ENCODE assay signal across 10 mouse cellular contexts in the genomic region with DNA sequence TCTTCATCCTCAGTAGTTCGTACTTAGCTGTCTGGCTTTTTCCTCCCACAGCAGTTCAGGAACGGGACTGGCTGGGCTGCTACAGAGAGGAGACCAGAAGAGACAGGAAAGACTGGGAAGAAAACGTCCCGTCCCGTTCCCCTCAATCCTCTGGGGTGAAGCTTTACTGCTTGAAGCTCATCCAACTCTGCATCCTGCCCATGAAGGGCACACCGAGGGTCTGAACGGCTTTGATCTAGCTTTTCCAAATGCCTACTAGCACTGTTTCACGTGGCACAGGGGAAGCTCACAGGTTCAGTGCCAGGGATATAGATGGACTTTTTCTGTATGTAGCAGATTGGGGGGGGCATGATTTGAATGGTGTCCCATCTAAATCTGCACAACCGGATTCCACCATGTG. TPM values are rescaled to one million over a fixed set of nuclear protein-coding genes. Genes with fewer than 3 reads are reported as not detected.
DNase-seq lines count a peak whose midpoint lies in the region; ATAC-seq and TF ChIP-seq lines count a peak whose summit lies in the region.
"Had no signal": no experiment of that assay in that cellular context is flagged by ENCODE, and none has a peak within 500 bp of the region (broad histone marks: within the 10 kb centered on the region; RNA-seq: fewer than 3 reads in every experiment).

No protein-coding gene starts in this region.

- H3K36me3 ChIP-seq in heart, embryonic 13.5 days: no peaks in the 10 kb centered on the region
- no peaks in the 10 kb centered on the region for H3K36me3 ChIP-seq in ES-Bruce4 (ENCODE audit: control insufficient read depth, insufficient read depth, low read length, poor library complexity, severe bottlenecking)
- no peaks in the 10 kb centered on the region for H3K36me3 ChIP-seq in forebrain, embryonic 16.5 days (ENCODE audit: control insufficient read depth, insufficient read depth)
- no peaks in the 10 kb centered on the region for H3K36me3 ChIP-seq in liver, embryonic 12.5 days

- no peak for DNase-seq in heart, postnatal 14 days
- DNase-seq in Muller cell, postnatal 12 days (ENCODE audit: inconsistent ontology term): no peak
- DNase-seq in cerebellum, adult 18-20 months: no peak
- DNase-seq in cerebellum, adult 9-11 months: no peak
- DNase-seq: cerebellum, postnatal 36 days; kidney, adult 9 months had no signal

- peaks cover 3% of the 10 kb centered on the region for H3K4me1 ChIP-seq in heart, embryonic 13.5 days
- no peaks in the 10 kb centered on the region for H3K4me1 ChIP-seq in ES-Bruce4 (ENCODE audit: control insufficient read depth, insufficient read depth, low read length)
- peaks cover 9% of the 10 kb centered on the region for H3K4me1 ChIP-seq in forebrain, embryonic 16.5 days (replicated peaks; ENCODE audit: control insufficient read depth, insufficient read depth, low read length)
- 0 out of 2 replicates have a peak, but pooled peaks cover 4% of the 10 kb centered on the region for H3K4me1 ChIP-seq in liver, embryonic 12.5 days

- peaks cover 25% of the 10 kb centered on the region for H3K27me3 ChIP-seq in heart, embryonic 13.5 days (replicated peaks)
- H3K27me3 ChIP-seq in ES-Bruce4 (ENCODE audit: control insufficient read depth, insufficient read depth, low read length, poor library complexity, severe bottlenecking): no peaks in the 10 kb centered on the region
- H3K27me3 ChIP-seq in forebrain, embryonic 16.5 days (replicated peaks; ENCODE audit: control insufficient read depth, insufficient read depth, low read length): 0 out of 2 replicates have a peak, but pooled peaks cover 4% of the 10 kb centered on the region
- peaks cover 25% of the 10 kb centered on the region for H3K27me3 ChIP-seq in liver, embryonic 12.5 days (replicated peaks)

- TF ChIP-seq CTCF in ES-Bruce4 (IDR thresholded peaks at IDR 0.05; ENCODE audit: low read depth, low read length): no peak

- TF ChIP-seq POLR2A in ES-Bruce4 (IDR thresholded peaks at IDR 0.05; ENCODE audit: insufficient read depth, low read length): no peak

- peak overlapping the region; percentile 93 for H3K4me2 ChIP-seq in heart, embryonic 13.5 days
- H3K4me2 ChIP-seq in forebrain, embryonic 16.5 days (ENCODE audit: low read length): peak overlapping the region; percentile 95
- H3K4me2 ChIP-seq in liver, embryonic 12.5 days: peak overlapping the region; percentile 60

- H3K9ac ChIP-seq in heart, embryonic 13.5 days: peak overlapping the region; percentile 78
- peak overlapping the region; percentile 22; the same call in 1 of the 2 replicates for H3K9ac ChIP-seq in ES-Bruce4 (ENCODE audit: low read depth, poor library complexity, severe bottlenecking)
- peak overlapping the region; percentile 68; the same call in 1 of the 2 replicates for H3K9ac ChIP-seq in forebrain, embryonic 16.5 days (replicated peaks; ENCODE audit: low read depth, low read length)
- no peak overlapping the region for H3K9ac ChIP-seq in liver, embryonic 12.5 days

- H3K27ac ChIP-seq in heart, embryonic 13.5 days (replicated peaks): no peak overlapping the region
- H3K27ac ChIP-seq in ES-Bruce4 (ENCODE audit: insufficient read depth, low read length): no peak overlapping the region
- H3K27ac ChIP-seq in forebrain, embryonic 16.5 days (ENCODE audit: low read length): no peak overlapping the region
- no peak overlapping the region for H3K27ac ChIP-seq in liver, embryonic 12.5 days

- no peak for ATAC-seq in heart, embryonic 13.5 days (ENCODE audit: extremely low read depth, insufficient number of reproducible peaks, low FRiP score, low TSS enrichment)
- ATAC-seq in forebrain, embryonic 16.5 days: no peak
- ATAC-seq in liver, embryonic 12.5 days: no peak

- TF ChIP-seq EP300 in ES-Bruce4 (IDR thresholded peaks at IDR 0.05; ENCODE audit: insufficient read depth, low read depth, low read length): no peak

- H3K9me3 ChIP-seq in heart, embryonic 13.5 days: no peaks in the 10 kb centered on the region
- no peaks in the 10 kb centered on the region for H3K9me3 ChIP-seq in ES-Bruce4 (replicated peaks; ENCODE audit: control insufficient read depth, insufficient read depth, low read length, poor library complexity, severe bottlenecking)
- no peaks in the 10 kb centered on the region for H3K9me3 ChIP-seq in forebrain, embryonic 16.5 days (ENCODE audit: control insufficient read depth, low read length)
- H3K9me3 ChIP-seq in liver, embryonic 12.5 days (replicated peaks): no peaks in the 10 kb centered on the region

- intact Hi-C loops in heart, postnatal 14 days (cut with DNase I): loop anchor here (1.0 to 10.0 kb wide), 4 partner anchors 232 to 689 kb away; no protein-coding TSS in a partner anchor

- peak overlapping the region; percentile 51 for H3K4me3 ChIP-seq in heart, embryonic 13.5 days
- H3K4me3 ChIP-seq in ES-Bruce4 (ENCODE audit: low read depth, low read length): no peak overlapping the region
- peak overlapping the region; percentile 49 for H3K4me3 ChIP-seq in forebrain, embryonic 16.5 days (replicated peaks; ENCODE audit: low read length)
- H3K4me3 ChIP-seq in liver, embryonic 12.5 days: peak overlapping the region; percentile 28; the same call in 1 of the 2 replicates

- 33% methylated on average over 9 of the region's 9 CpGs for WGBS in heart, embryonic 13.5 days
- WGBS in forebrain, embryonic 16.5 days: 25% methylated on average over 9 of the region's 9 CpGs
- 33% methylated on average over 9 of the region's 9 CpGs for WGBS in liver, embryonic 12.5 days (ENCODE audit: insufficient replicate concordance)

RNA-seq across cellular contexts. Expression of gene Hps1, which starts 16.0 kb away (rescaled TPM):
- polyA plus RNA-seq in heart, embryonic 13.5 days (2015; fragmentation: Nextera tagmentation; extraction: Ambion mirVana): 6.0 and 7.0 TPM in 2 replicates
- 1 to 10 TPM; 2.0 to 3.6 TPM for total RNA-seq in heart, postnatal 14 days (2021)
- 13.2 and 14.1 TPM in 2 replicates for polyA plus RNA-seq in ES-Bruce4 (2011; ENCODE audit: insufficient read depth, insufficient read length, low read depth, missing spikeins)
- 13.8 and 14.5 TPM in 2 replicates for polyA plus RNA-seq in forebrain, embryonic 16.5 days (2015; fragmentation: Nextera tagmentation; extraction: Ambion mirVana)
- polyA plus RNA-seq in liver, embryonic 12.5 days (2016; fragmentation: Nextera tagmentation; extraction: Ambion mirVana): 12.2 and 13.6 TPM in 2 replicates

RNA-seq across cellular contexts. Expression of gene Pyroxd2, which starts 43.2 kb away (rescaled TPM):
- polyA plus RNA-seq in heart, embryonic 13.5 days (2015; fragmentation: Nextera tagmentation; extraction: Ambion mirVana): 4.2 and 4.8 TPM in 2 replicates
- total RNA-seq in heart, postnatal 14 days (2021): 1 to 10 TPM; 5.0 to 5.5 TPM
- polyA plus RNA-seq in ES-Bruce4 (2011; ENCODE audit: insufficient read depth, insufficient read length, low read depth, missing spikeins): 0.27 and 0.81 TPM in 2 replicates
- polyA plus RNA-seq in forebrain, embryonic 16.5 days (2015; fragmentation: Nextera tagmentation; extraction: Ambion mirVana): 1.5 and 1.7 TPM in 2 replicates
- polyA plus RNA-seq in liver, embryonic 12.5 days (2016; fragmentation: Nextera tagmentation; extraction: Ambion mirVana): 1.3 and 1.5 TPM in 2 replicates
